Comparison of ENCODE assay signal across 8 mouse cellular contexts in the genomic region with DNA sequence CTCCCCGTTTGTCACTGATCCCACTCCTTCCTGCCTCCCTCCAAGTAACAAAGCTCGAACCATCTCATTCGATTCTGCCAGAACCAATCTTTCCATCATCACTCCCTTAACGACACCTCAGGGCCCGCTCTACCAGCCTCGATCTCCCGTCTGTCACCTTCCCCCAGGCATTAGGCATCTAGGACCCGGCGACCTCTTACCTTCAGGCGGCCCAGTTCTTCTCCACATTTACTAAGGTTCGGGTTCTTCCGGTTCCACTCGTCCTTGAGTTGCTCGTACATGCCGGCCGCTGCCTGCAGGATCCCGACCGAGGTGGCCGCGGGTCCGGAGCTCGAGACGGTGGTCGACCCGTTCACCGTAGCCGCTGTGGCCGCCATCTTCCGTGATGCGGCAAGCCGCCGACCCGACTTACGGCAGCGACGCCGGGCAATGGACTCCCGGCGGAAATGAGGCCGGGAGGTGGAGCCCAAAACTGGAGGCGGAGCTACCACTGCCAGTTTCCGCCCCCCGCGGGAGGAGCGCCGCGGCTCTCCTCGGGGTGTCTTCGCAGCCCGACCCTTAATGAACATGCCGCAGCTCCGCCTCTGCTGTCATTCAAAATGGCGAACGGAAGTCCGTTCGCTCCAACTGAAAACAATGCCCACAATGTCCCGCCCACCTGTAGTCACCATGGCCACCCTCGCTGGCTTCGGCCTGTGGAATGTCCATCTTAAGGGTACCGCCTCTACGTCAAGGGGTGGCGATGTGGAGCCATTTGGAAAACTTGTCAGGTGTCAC. TPM values are rescaled to one million over a fixed set of nuclear protein-coding genes. Genes with fewer than 3 reads are reported as not detected.
DNase-seq lines count a peak whose midpoint lies in the region; ATAC-seq lines count a peak whose summit lies in the region.

TSS of gene Psmd8 (minus strand) at position 625 of the 777 bp plus-strand sequence.

- peaks cover 6% of the 10 kb centered on the region; the same call in 1 of the 2 replicates for H3K4me1 ChIP-seq in hindbrain, embryonic 11.5 days (replicated peaks; ENCODE audit: control insufficient read depth, insufficient read depth, low read length)

- H3K4me3 ChIP-seq in hindbrain, embryonic 11.5 days (ENCODE audit: low read depth, low read length), result peak within 1 kb of the TSS; percentile 89

- DNase-seq in Muller cell, postnatal 12 days (ENCODE audit: inconsistent ontology term), result peak; percentile 98
- DNase-seq in cerebellum, adult 9-11 months, result peak; percentile 99
- DNase-seq in frontal cortex, adult 2 months (ENCODE audit: extremely low spot score in 1 of 2, low spot score in 1 of 2), result peak; percentile 95
- DNase-seq in hindbrain, embryonic 11.5 days (ENCODE audit: low spot score), result peak; percentile 96
- DNase-seq in layer of hippocampus, postnatal 10 days (ENCODE audit: low spot score in 2 of 2), result peak; percentile 94 to 95
- DNase-seq in lung, postnatal 10 days, result peak; percentile 98
- DNase-seq in ovary, postnatal 36 days (ENCODE audit: low spot score), result peak; percentile 97
- DNase-seq in thymus, postnatal 25 days, result peak; percentile 97

- H3K9ac ChIP-seq in hindbrain, embryonic 11.5 days (ENCODE audit: low read depth, low read length), result peak within 1 kb of the TSS; percentile 84

- H3K36me3 ChIP-seq in hindbrain, embryonic 11.5 days (ENCODE audit: control insufficient read depth, insufficient read depth, low read length), result no peaks in the 10 kb centered on the region

- peak within 1 kb of the TSS; percentile 80 for H3K4me2 ChIP-seq in hindbrain, embryonic 11.5 days (replicated peaks; ENCODE audit: low read depth, low read length)

- ATAC-seq in hindbrain, embryonic 11.5 days (ENCODE audit: low FRiP score), result peak; percentile 96

- no peaks in the 10 kb centered on the region for H3K9me3 ChIP-seq in hindbrain, embryonic 11.5 days (ENCODE audit: control insufficient read depth, low read length)

- peak within 1 kb of the TSS; percentile 58; the same call in 1 of the 2 replicates for H3K27ac ChIP-seq in hindbrain, embryonic 11.5 days (ENCODE audit: low read depth, low read length)

- no peaks in the 10 kb centered on the region for H3K27me3 ChIP-seq in hindbrain, embryonic 11.5 days (ENCODE audit: control insufficient read depth, insufficient read depth, low read length)

- WGBS in hindbrain, embryonic 11.5 days, result under 1% methylated on average over 62 of the region's 62 CpGs

RNA-seq across cellular contexts. Expression of gene Psmd8, which starts in this region (rescaled TPM):
- 197 and 217 TPM in 2 replicates for polyA plus RNA-seq in frontal cortex, adult 2 months (2012; rRNA removed)
- 338 and 343 TPM in 2 replicates for polyA plus RNA-seq in hindbrain, embryonic 11.5 days (2014; fragmentation: Nextera tagmentation; extraction: Ambion mirVana)
- 100 to 1,000 TPM; 176 to 182 TPM for total RNA-seq in layer of hippocampus, postnatal 10 days (2021)

Comparison
In these comparisons a context has a peak if more than half of its experiments do, and no peak if none do; other contexts are left out.
1. Peak in every context shown above with its lines: DNase-seq, ATAC-seq, H3K4me3 ChIP-seq and H3K27ac ChIP-seq.